Comparison of ENCODE assay signal across 9 mouse cellular contexts in genomic region chr6:122490929-122491512, GRCm38 (mm10). TPM values are rescaled to one million over a fixed set of nuclear protein-coding genes. Genes with fewer than 3 reads are reported as not detected.
DNase-seq lines count a peak whose midpoint lies in the region; ATAC-seq lines count a peak whose summit lies in the region.
"Had no signal": no experiment of that assay in that cellular context is flagged by ENCODE, and none has a peak within 500 bp of the region (broad histone marks: within the 10 kb centered on the region; RNA-seq: fewer than 3 reads in every experiment).

No protein-coding gene starts in this region.

- peaks cover 23% of the 10 kb centered on the region; the same call in 1 of the 2 replicates for H3K27me3 ChIP-seq in heart, embryonic 12.5 days (replicated peaks)
- no peaks in the 10 kb centered on the region for H3K27me3 ChIP-seq in hindbrain, embryonic 14.5 days (ENCODE audit: control insufficient read depth, insufficient read depth, low read length)
- no peaks in the 10 kb centered on the region for H3K27me3 ChIP-seq in midbrain, embryonic 14.5 days (ENCODE audit: control insufficient read depth, insufficient read depth, low read length)

- WGBS in heart, embryonic 12.5 days: 24% methylated on average over 15 of the region's 15 CpGs
- WGBS in hindbrain, embryonic 14.5 days: 28% methylated on average over 15 of the region's 15 CpGs
- WGBS in midbrain, embryonic 14.5 days: 24% methylated on average over 15 of the region's 15 CpGs

- no peak for DNase-seq in heart, adult 18-20 months
- DNase-seq in hindbrain, embryonic 14.5 days (ENCODE audit: low spot score): peak; percentile 42
- DNase-seq in midbrain, embryonic 14.5 days: peak; percentile 54
- DNase-seq in frontal cortex, postnatal 14 days (ENCODE audit: low spot score in 2 of 2): no peak
- no peak for DNase-seq in ovary, postnatal 14 days (ENCODE audit: low spot score)
- DNase-seq in adrenal gland, postnatal 14 days: no peak

- peak overlapping the region; percentile 54 for H3K4me3 ChIP-seq in heart, embryonic 12.5 days
- H3K4me3 ChIP-seq in brown adipose tissue, adult 24 weeks (ENCODE audit: insufficient read depth, low read depth, low read length): peak overlapping the region; percentile 35; the same call in 1 of the 2 replicates
- peak overlapping the region; percentile 30 for H3K4me3 ChIP-seq in hindbrain, embryonic 14.5 days (replicated peaks; ENCODE audit: low read length)
- H3K4me3 ChIP-seq in midbrain, embryonic 14.5 days (replicated peaks; ENCODE audit: low read depth, low read length): peak overlapping the region; percentile 30

- H3K27ac ChIP-seq in heart, embryonic 12.5 days (ENCODE audit: poor library complexity, severe bottlenecking): peak overlapping the region; percentile 50; the same call in 1 of the 2 replicates
- H3K27ac ChIP-seq in brown adipose tissue, adult 24 weeks (replicated peaks; ENCODE audit: low read depth, low read length): no peak overlapping the region
- H3K27ac ChIP-seq in hindbrain, embryonic 14.5 days: peak overlapping the region; percentile 80
- H3K27ac ChIP-seq in midbrain, embryonic 14.5 days (replicated peaks; ENCODE audit: low read depth, low read length): peak overlapping the region; percentile 65

- peak overlapping the region; percentile 74 for H3K4me2 ChIP-seq in heart, embryonic 12.5 days
- H3K4me2 ChIP-seq in hindbrain, embryonic 14.5 days (replicated peaks): peak overlapping the region; percentile 68
- peak overlapping the region; percentile 60 for H3K4me2 ChIP-seq in midbrain, embryonic 14.5 days (ENCODE audit: low read length)

- H3K9me3 ChIP-seq in heart, embryonic 12.5 days (replicated peaks): no peaks in the 10 kb centered on the region
- no peaks in the 10 kb centered on the region for H3K9me3 ChIP-seq in hindbrain, embryonic 14.5 days (ENCODE audit: control insufficient read depth, low read length)
- H3K9me3 ChIP-seq in midbrain, embryonic 14.5 days (ENCODE audit: control insufficient read depth, low read length): no peaks in the 10 kb centered on the region

- H3K9ac ChIP-seq in heart, embryonic 12.5 days: peak overlapping the region; percentile 65
- H3K9ac ChIP-seq in hindbrain, embryonic 14.5 days: peak overlapping the region; percentile 41
- peak overlapping the region; percentile 38; the same call in 1 of the 2 replicates for H3K9ac ChIP-seq in midbrain, embryonic 14.5 days (replicated peaks; ENCODE audit: low read length)

- H3K36me3 ChIP-seq in heart, embryonic 12.5 days: no peaks in the 10 kb centered on the region
- no peaks in the 10 kb centered on the region for H3K36me3 ChIP-seq in hindbrain, embryonic 14.5 days (replicated peaks; ENCODE audit: control insufficient read depth, insufficient read depth)
- no peaks in the 10 kb centered on the region for H3K36me3 ChIP-seq in midbrain, embryonic 14.5 days (ENCODE audit: control insufficient read depth, insufficient read depth, low read length)

- no peak for ATAC-seq in heart, embryonic 12.5 days (ENCODE audit: insufficient number of reproducible peaks, low FRiP score)
- ATAC-seq in hindbrain, embryonic 14.5 days (ENCODE audit: low FRiP score): no peak
- ATAC-seq in midbrain, embryonic 14.5 days (ENCODE audit: low FRiP score, low TSS enrichment): no peak

- H3K4me1 ChIP-seq in heart, embryonic 12.5 days (replicated peaks): peaks cover 27% of the 10 kb centered on the region
- no peaks in the 10 kb centered on the region for H3K4me1 ChIP-seq in brown adipose tissue, adult 24 weeks (ENCODE audit: control insufficient read depth, insufficient read depth, insufficient read length, low read length)
- peaks cover 26% of the 10 kb centered on the region for H3K4me1 ChIP-seq in hindbrain, embryonic 14.5 days (replicated peaks; ENCODE audit: control insufficient read depth, insufficient read depth, low read length)
- H3K4me1 ChIP-seq in midbrain, embryonic 14.5 days (ENCODE audit: control insufficient read depth, insufficient read depth, low read length): peaks cover 14% of the 10 kb centered on the region

RNA-seq across cellular contexts. Expression of gene Rimklb, which starts 7.5 kb away (rescaled TPM):
- polyA plus RNA-seq in heart, embryonic 12.5 days (2016; fragmentation: Nextera tagmentation; extraction: Ambion mirVana): 7.3 and 8.7 TPM in 2 replicates
- total RNA-seq in heart, adult 18-20 months (2021): under 1 TPM in 1 of 2 experiments, not detected in 1; 0.33 TPM
- polyA plus RNA-seq in brown adipose tissue, adult 24 weeks (2012; ENCODE audit: insufficient read depth, insufficient read length, missing spikeins): not detected in 2 replicates
- 127 and 145 TPM in 2 replicates for polyA plus RNA-seq in hindbrain, embryonic 14.5 days (2014; fragmentation: Nextera tagmentation; extraction: Ambion mirVana)
- polyA plus RNA-seq in midbrain, embryonic 14.5 days (2014; fragmentation: Nextera tagmentation; extraction: Ambion mirVana): 109 and 133 TPM in 2 replicates
- total RNA-seq in adrenal gland, postnatal 14 days (2021): 0.85 and 2.0 TPM in 2 replicates
- total RNA-seq: common myeloid progenitor, adult 5-6 weeks had no signal

RNA-seq across cellular contexts. Expression of gene Mfap5, which starts 14.6 kb away (rescaled TPM):
- polyA plus RNA-seq in heart, embryonic 12.5 days (2016; fragmentation: Nextera tagmentation; extraction: Ambion mirVana): 9.3 and 9.8 TPM in 2 replicates
- 10 to 100 TPM; 18.1 to 19.6 TPM for total RNA-seq in heart, adult 18-20 months (2021)
- polyA plus RNA-seq in brown adipose tissue, adult 24 weeks (2012; ENCODE audit: insufficient read depth, insufficient read length, missing spikeins): 21.7 and 49.7 TPM in 2 replicates
- polyA plus RNA-seq in hindbrain, embryonic 14.5 days (2014; fragmentation: Nextera tagmentation; extraction: Ambion mirVana): 2.0 and 2.3 TPM in 2 replicates
- polyA plus RNA-seq in midbrain, embryonic 14.5 days (2014; fragmentation: Nextera tagmentation; extraction: Ambion mirVana): 1.0 and 1.6 TPM in 2 replicates
- total RNA-seq in adrenal gland, postnatal 14 days (2021): 36.3 and 44.0 TPM in 2 replicates
- total RNA-seq: common myeloid progenitor, adult 5-6 weeks had no signal

Comparison
In these comparisons a context has a peak if more than half of its experiments do, and no peak if none do; other contexts are left out.
1. DNase-seq: peak in hindbrain, embryonic 14.5 days (single experiment) and midbrain, embryonic 14.5 days (single experiment); none in heart, adult 18-20 months (0 of 2), frontal cortex, postnatal 14 days (0 of 2), ovary, postnatal 14 days (single experiment) and adrenal gland, postnatal 14 days (single experiment).
2. RNA of gene Rimklb, which starts 7.5 kb away (polyA plus RNA-seq): 109 to 133 TPM in midbrain, embryonic 14.5 days and 127 to 145 TPM in hindbrain, embryonic 14.5 days; 7.3 to 8.7 TPM in heart, embryonic 12.5 days and not detected in brown adipose tissue, adult 24 weeks; every median in the first group is over 10 times any median in the second.
3. Peak in every context shown above with its lines, with median percentiles within 50 percentile points of each other: H3K4me2 ChIP-seq, H3K4me3 ChIP-seq and H3K9ac ChIP-seq.